Mouse (Mus musculus) bone marrow, adult 2 months (tissue): Measurements from ENCODE around the gene Ube2q1. TPM values are rescaled to one million over a fixed set of nuclear protein-coding genes. Genes with fewer than 3 reads are reported as not detected.

Experiments
- H3K27ac ChIP-seq: fragments of 200-500 bp; 2 replicates; pipeline ENCODE4 v1.5.1; 2012; ENCODE audit warnings: low read depth, mild to moderate bottlenecking, control low read depth, inconsistent platforms, low read length; ENCODE audit not compliant: control insufficient read depth, poor library complexity, insufficient read depth
- H3K4me1 ChIP-seq: fragments of 200-500 bp; 2 replicates; pipeline ENCODE4 v1.6.1; 2011; ENCODE audit warnings: low read length; ENCODE audit not compliant: control insufficient read depth, insufficient read depth
- H3K4me3 ChIP-seq: fragments of 200-500 bp; replicated peaks from 2 replicates; pipeline ENCODE3; 2011; ENCODE audit warnings: mild to moderate bottlenecking, low read depth, low read length, control low read depth; ENCODE audit not compliant: control insufficient read depth
- CTCF ChIP-seq: fragments of 200-500 bp; IDR thresholded peaks from 2 replicates; pipeline ENCODE4 v1.5.1; 2011; ENCODE audit warnings: low read length, control low read depth; ENCODE audit not compliant: control insufficient read depth, insufficient read depth
- POLR2A ChIP-seq: fragments of 200-500 bp; IDR thresholded peaks from 2 replicates; pipeline ENCODE4 v1.6.1; 2011; ENCODE audit warnings: low read depth, mild to moderate bottlenecking, control low read depth, low read length, borderline replicate concordance; ENCODE audit not compliant: control insufficient read depth
- WGBS: fragments of 180-500 bp; shearing (Covaris S2); methylation state at CpG from one replicate; pipeline ENCODE4 v1.1.7; 2018; 5-methylcytosine and 5-hydroxymethylcytosine counted together
- polyA plus RNA-seq: library from polyadenylated mRNA; stranded (reverse); fragments of >200 nt; gene quantifications from 2 replicates; pipeline ENCODE4 v1.2.4, GENCODE M21; 2011; ENCODE audit warnings: low replicate concordance; ENCODE audit not compliant: missing spikeins, insufficient read depth, insufficient read length

The Ube2q1 gene
- polyA plus RNA-seq, 1 experiment, result 78.7 TPM

- Histone ChIP-seq H3K27ac (no peak overlapping the region), H3K4me1 (peaks cover 4% of the 10 kb centered on the region; the same call in 1 of the 2 replicates), H3K4me3 (no peak overlapping the region)
- TF ChIP-seq POLR2A, result no peak
- TF ChIP-seq CTCF, result no peak
- WGBS, result 80% methylated on average over 4 of the region's 4 CpGs
Observed at GRCm38 (mm10) chr3:89776001-89776400, 2.6 kb downstream of the Ube2q1 start.

GRCm38 (mm10) chr3:89780102-89780501 lies 6.7 kb downstream of the Ube2q1 start:
- H3K27ac ChIP-seq, result no peak overlapping the region
- no peak for TF ChIP-seq CTCF
- TF ChIP-seq POLR2A, result no peak
- H3K4me3 ChIP-seq, result no peak overlapping the region
- no peaks in the 10 kb centered on the region for H3K4me1 ChIP-seq
- 70% methylated on average over 4 of the region's 4 CpGs for WGBS

GRCm38 (mm10) chr3:89781640-89782039 lies 8.2 kb downstream of the Ube2q1 start:
- Histone ChIP-seq H3K4me3 (no peak overlapping the region), H3K4me1 (no peaks in the 10 kb centered on the region), H3K27ac (no peak overlapping the region)
- TF ChIP-seq CTCF (no peak), POLR2A (no peak)
- WGBS, result 73% methylated on average over 5 of the region's 5 CpGs

- no peaks in the 10 kb centered on the region for H3K4me1 ChIP-seq
- H3K27ac ChIP-seq, result no peak overlapping the region
- no peak overlapping the region for H3K4me3 ChIP-seq
- 13% methylated on average over 11 of the region's 11 CpGs for WGBS
- 0 out of 2 replicates have a peak, but pooled peaks have one; percentile 12 for TF ChIP-seq POLR2A
- peak; percentile 92 for TF ChIP-seq CTCF
Observed at GRCm38 (mm10) chr3:89784991-89785753, 11.8 kb downstream of the Ube2q1 start.

GRCm38 (mm10) chr3:89786275-89786674 lies 12.9 kb downstream of the Ube2q1 start:
- H3K27ac ChIP-seq, result no peak overlapping the region
- TF ChIP-seq POLR2A (no peak), CTCF (no peak)
- 81% methylated on average over 6 of the region's 6 CpGs for WGBS
- H3K4me3 ChIP-seq, result no peak overlapping the region
- H3K4me1 ChIP-seq, result no peaks in the 10 kb centered on the region

GRCm38 (mm10) chr3:89788680-89789352 lies 15.4 kb downstream of the Ube2q1 start:
- 79% methylated on average over 16 of the region's 16 CpGs for WGBS
- no peaks in the 10 kb centered on the region for H3K4me1 ChIP-seq

GRCm38 (mm10) chr3:89794616-89795015 lies 21.2 kb downstream of the Ube2q1 start:
- 80% methylated on average over 2 of the region's 2 CpGs for WGBS
- no peak overlapping the region for H3K27ac ChIP-seq
- H3K4me1 ChIP-seq, result no peaks in the 10 kb centered on the region
- H3K4me3 ChIP-seq, result no peak overlapping the region
- no peak for TF ChIP-seq CTCF
- TF ChIP-seq POLR2A, result no peak

More at GRCm38 (mm10) chr3:89788680-89789352, 15.4 kb downstream of the Ube2q1 start:
- TF ChIP-seq POLR2A (no peak), CTCF (no peak)
- Histone ChIP-seq H3K27ac (no peak overlapping the region), H3K4me3 (no peak overlapping the region)

- TF ChIP-seq CTCF, result no peak
- no peak for TF ChIP-seq POLR2A
- Histone ChIP-seq H3K4me1 (no peaks in the 10 kb centered on the region), H3K27ac (0 out of 2 replicates have a peak overlapping the region, but pooled peaks have one; percentile 8), H3K4me3 (no peak overlapping the region)
- 63% methylated on average over 5 of the region's 5 CpGs for WGBS
Observed at GRCm38 (mm10) chr3:89795746-89796145, 22.3 kb downstream of the Ube2q1 start.

GRCm38 (mm10) chr3:89796358-89796757 lies 22.9 kb downstream of the Ube2q1 start:
- Histone ChIP-seq H3K4me1 (no peaks in the 10 kb centered on the region; the same call in 1 of the 2 replicates), H3K27ac (0 out of 2 replicates have a peak overlapping the region, but pooled peaks have one; percentile 8), H3K4me3 (no peak overlapping the region)
- 1% methylated on average over 4 of the region's 4 CpGs for WGBS
- TF ChIP-seq CTCF, result no peak
- 0 out of 2 replicates have a peak, but pooled peaks have one; percentile 9 for TF ChIP-seq POLR2A
